In genomic region chr3:25807559-25807958, GRCm38 (mm10) we compare ENCODE assay signal across 10 mouse cellular contexts.
DNase-seq lines count a peak whose midpoint lies in the region; ATAC-seq lines count a peak whose summit lies in the region.
"Had no signal": no experiment of that assay in that cellular context is flagged by ENCODE, and none has a peak within 500 bp of the region (broad histone marks: within the 10 kb centered on the region; RNA-seq: fewer than 3 reads in every experiment).

No protein-coding gene starts in this region.

- no peak overlapping the region for H3K4me3 ChIP-seq in heart, embryonic 12.5 days
- H3K4me3 ChIP-seq in heart, embryonic 10.5 days: no peak overlapping the region
- no peak overlapping the region for H3K4me3 ChIP-seq in neural tube, embryonic 14.5 days (ENCODE audit: low read depth, low read length)
- H3K4me3 ChIP-seq: erythroblast, embryonic 14.5 days had no signal

- DNase-seq in heart, embryonic 10.5 days (ENCODE audit: low spot score): no peak
- peak; percentile 49 for DNase-seq in embryo, embryonic 9.5 days (ENCODE audit: extremely low spot score)
- peak; percentile 25 to 65 for DNase-seq in layer of hippocampus, adult 18-20 months (ENCODE audit: low spot score in 2 of 2)
- no peak for DNase-seq in heart, adult 8-10 months (ENCODE audit: low spot score)
- no peak for DNase-seq in thymus, postnatal 25 days
- DNase-seq in adrenal gland, postnatal 4 days (ENCODE audit: low spot score in 2 of 2): no peak

- no peaks in the 10 kb centered on the region for H3K27me3 ChIP-seq in heart, embryonic 12.5 days (replicated peaks)
- H3K27me3 ChIP-seq in heart, embryonic 10.5 days (ENCODE audit: insufficient read depth, poor library complexity, severe bottlenecking): no peaks in the 10 kb centered on the region
- no peaks in the 10 kb centered on the region for H3K27me3 ChIP-seq in neural tube, embryonic 14.5 days (ENCODE audit: control insufficient read depth, insufficient read depth, low read length)

- no peak overlapping the region for H3K4me2 ChIP-seq in heart, embryonic 12.5 days
- H3K4me2 ChIP-seq in neural tube, embryonic 14.5 days (ENCODE audit: low read depth, low read length): no peak overlapping the region

- peak; percentile 57; the same call in 1 of the 2 replicates for ATAC-seq in heart, embryonic 12.5 days (ENCODE audit: insufficient number of reproducible peaks, low FRiP score)
- peak; percentile 97 for ATAC-seq in neural tube, embryonic 14.5 days (ENCODE audit: low read depth)

- no peaks in the 10 kb centered on the region for H3K4me1 ChIP-seq in heart, embryonic 12.5 days (replicated peaks)
- H3K4me1 ChIP-seq in heart, embryonic 10.5 days: no peaks in the 10 kb centered on the region
- H3K4me1 ChIP-seq in neural tube, embryonic 14.5 days (ENCODE audit: control insufficient read depth, insufficient read depth, low read length): peaks cover 5% of the 10 kb centered on the region; the same call in 1 of the 2 replicates

- H3K36me3 ChIP-seq in heart, embryonic 12.5 days: no peaks in the 10 kb centered on the region
- H3K36me3 ChIP-seq in heart, embryonic 10.5 days: no peaks in the 10 kb centered on the region
- H3K36me3 ChIP-seq in neural tube, embryonic 14.5 days (ENCODE audit: control insufficient read depth, insufficient read depth, low read length): no peaks in the 10 kb centered on the region

- H3K27ac ChIP-seq in heart, embryonic 12.5 days (ENCODE audit: poor library complexity, severe bottlenecking): no peak overlapping the region
- no peak overlapping the region for H3K27ac ChIP-seq in heart, embryonic 10.5 days
- H3K27ac ChIP-seq in neural tube, embryonic 14.5 days (ENCODE audit: low read depth, low read length): no peak overlapping the region
- H3K27ac ChIP-seq: liver, embryonic 14.5 days had no signal

- no peaks in the 10 kb centered on the region for H3K9me3 ChIP-seq in heart, embryonic 12.5 days (replicated peaks)
- no peaks in the 10 kb centered on the region for H3K9me3 ChIP-seq in heart, embryonic 10.5 days
- no peaks in the 10 kb centered on the region for H3K9me3 ChIP-seq in neural tube, embryonic 14.5 days (ENCODE audit: control insufficient read depth, low read length)

- H3K9ac ChIP-seq in heart, embryonic 12.5 days: no peak overlapping the region
- H3K9ac ChIP-seq in neural tube, embryonic 14.5 days (replicated peaks; ENCODE audit: low read depth, low read length): no peak overlapping the region
- H3K9ac ChIP-seq: liver, embryonic 14.5 days had no signal

- 49% methylated on average over 3 of the region's 3 CpGs for WGBS in heart, embryonic 12.5 days
- WGBS in heart, embryonic 10.5 days: 56% methylated on average over 3 of the region's 3 CpGs
- WGBS in neural tube, embryonic 14.5 days: 11% methylated on average over 3 of the region's 3 CpGs

Comparison
In these comparisons a context has a peak if more than half of its experiments do, and no peak if none do; other contexts are left out.
1. DNase-seq: peak in embryo, embryonic 9.5 days (single experiment) and layer of hippocampus, adult 18-20 months (2 of 2); none in heart, embryonic 10.5 days (single experiment), heart, adult 8-10 months (single experiment), thymus, postnatal 25 days (single experiment) and adrenal gland, postnatal 4 days (0 of 2).